Mouse (Mus musculus) embryonic facial prominence, embryonic 14.5 days (tissue): Measurements from ENCODE around the gene Rhbdl2. TPM values are rescaled to one million over a fixed set of nuclear protein-coding genes. Genes with fewer than 3 reads are reported as not detected.

Experiments
- ATAC-seq: fragments of 200-750 bp; cut with Nextera tagmentation; 2 replicates; pipeline ENCODE4 v1.8.0; 2017; ENCODE audit warnings: low read depth, moderate number of reproducible peaks, moderate TSS enrichment
- DNase-seq: peaks from one replicate; pipeline ENCODE4 v3.0.0-alpha.2; 2015; ENCODE audit warnings: low spot score
- H3K27ac ChIP-seq: fragments of 300-500 bp; sonication (generic); replicated peaks from 2 replicates; pipeline ENCODE4 v1.5.1; 2014; ENCODE audit warnings: low read depth, mild to moderate bottlenecking, low read length, moderate library complexity
- H3K27me3 ChIP-seq: fragments of 300-500 bp; sonication (generic); replicated peaks from 2 replicates; pipeline ENCODE4 v1.6.1; 2014; ENCODE audit warnings: low read length; ENCODE audit not compliant: control insufficient read depth, insufficient read depth
- H3K36me3 ChIP-seq: fragments of 300-500 bp; sonication (generic); 2 replicates; pipeline ENCODE4 v1.6.1; 2014; ENCODE audit warnings: low read length, mixed read lengths; ENCODE audit not compliant: control insufficient read depth, insufficient read depth
- H3K4me1 ChIP-seq: fragments of 300-500 bp; sonication (generic); 2 replicates; pipeline ENCODE4 v1.6.1; 2014; ENCODE audit warnings: antibody characterized with exemption, low read length; ENCODE audit not compliant: control insufficient read depth, insufficient read depth
- H3K4me2 ChIP-seq: fragments of 300-500 bp; sonication (generic); 2 replicates; pipeline ENCODE4 v1.6.1; 2014; ENCODE audit warnings: low read depth, mild to moderate bottlenecking, low read length, moderate library complexity, mixed read lengths
- H3K4me3 ChIP-seq: fragments of 300-500 bp; sonication (generic); 2 replicates; pipeline ENCODE4 v1.5.1; 2014; ENCODE audit warnings: low read depth, mild to moderate bottlenecking, low read length
- H3K9ac ChIP-seq: fragments of 300-500 bp; sonication (generic); 2 replicates; pipeline ENCODE4 v1.6.1; 2014; ENCODE audit warnings: low read depth, mild to moderate bottlenecking, low read length, moderate library complexity, mixed read lengths
- H3K9me3 ChIP-seq: fragments of 300-500 bp; sonication (generic); 2 replicates; pipeline ENCODE4 v1.6.1; 2016; ENCODE audit warnings: low read length; ENCODE audit not compliant: control insufficient read depth
- WGBS: fragments of 180-500 bp; shearing (Covaris S2); extraction: QIAGEN DNeasy Blood & Tissue Kit; methylation state at CpG from one replicate; pipeline ENCODE4 v1.1.7; 2014; 5-methylcytosine and 5-hydroxymethylcytosine counted together
- polyA plus RNA-seq: library from polyadenylated mRNA; unstranded; fragments of >200 nt; fragmentation: Nextera tagmentation; extraction: Ambion mirVana; gene quantifications from 2 replicates; pipeline ENCODE4 v1.2.1, GENCODE M21; 2014

The Rhbdl2 gene
- polyA plus RNA-seq, 1 experiment from 2014 or later, result 4.7 TPM

- Histone ChIP-seq H3K9me3 (no peaks in the 10 kb centered on the region), H3K27me3 (no peaks in the 10 kb centered on the region), H3K4me3 (peak overlapping the region; percentile 97), H3K36me3 (no peaks in the 10 kb centered on the region), H3K27ac (no peak overlapping the region), H3K4me2 (peak overlapping the region; percentile 72), H3K4me1 (peaks cover 10% of the 10 kb centered on the region; the same call in 1 of the 2 replicates), H3K9ac (peak overlapping the region; percentile 58)
- no peak for ATAC-seq
- under 1% methylated on average over 8 of the region's 8 CpGs for WGBS
- peak; percentile 56 for DNase-seq
These were observed 36.9 kb upstream of the Rhbdl2 start for GRCm38 (mm10) chr4:123750707-123751312.

- Histone ChIP-seq H3K9me3 (no peaks in the 10 kb centered on the region), H3K9ac (no peak overlapping the region), H3K27me3 (no peaks in the 10 kb centered on the region), H3K4me2 (no peak overlapping the region), H3K36me3 (no peaks in the 10 kb centered on the region), H3K4me1 (no peaks in the 10 kb centered on the region), H3K27ac (no peak overlapping the region), H3K4me3 (no peak overlapping the region)
- WGBS, result 43% methylated on average over 4 of the region's 4 CpGs
- DNase-seq, result peak; percentile 41
- no peak for ATAC-seq
These were observed 29.4 kb upstream of the Rhbdl2 start for GRCm38 (mm10) chr4:123758306-123758705.

GRCm38 (mm10) chr4:123765071-123765470 lies 22.6 kb upstream of the Rhbdl2 start:
- Histone ChIP-seq H3K9ac (no peak overlapping the region), H3K36me3 (no peaks in the 10 kb centered on the region), H3K27ac (no peak overlapping the region), H3K27me3 (no peaks in the 10 kb centered on the region), H3K4me1 (no peaks in the 10 kb centered on the region), H3K4me3 (no peak overlapping the region), H3K4me2 (no peak overlapping the region), H3K9me3 (no peaks in the 10 kb centered on the region)
- no peak for ATAC-seq
- 64% methylated on average over 6 of the region's 6 CpGs for WGBS
- no peak for DNase-seq

GRCm38 (mm10) chr4:123767807-123768206 lies 19.9 kb upstream of the Rhbdl2 start:
- H3K4me1 ChIP-seq, result no peaks in the 10 kb centered on the region
- DNase-seq (no peak), ATAC-seq (no peak)
- H3K4me2 ChIP-seq, result no peak overlapping the region
- no peak overlapping the region for H3K4me3 ChIP-seq
- no peak overlapping the region for H3K27ac ChIP-seq
- no peaks in the 10 kb centered on the region for H3K36me3 ChIP-seq
- no peaks in the 10 kb centered on the region for H3K9me3 ChIP-seq
- H3K9ac ChIP-seq, result no peak overlapping the region
- WGBS, result 63% methylated on average over 3 of the region's 3 CpGs
- H3K27me3 ChIP-seq, result no peaks in the 10 kb centered on the region

GRCm38 (mm10) chr4:123768234-123768633 lies 19.4 kb upstream of the Rhbdl2 start:
- H3K4me3 ChIP-seq, result no peak overlapping the region
- H3K9ac ChIP-seq, result no peak overlapping the region
- WGBS, result 62% methylated on average over 4 of the region's 4 CpGs
- H3K27ac ChIP-seq, result no peak overlapping the region
- ATAC-seq (no peak), DNase-seq (no peak)
- no peaks in the 10 kb centered on the region for H3K27me3 ChIP-seq
- no peaks in the 10 kb centered on the region for H3K36me3 ChIP-seq
- no peak overlapping the region for H3K4me2 ChIP-seq
- H3K4me1 ChIP-seq, result no peaks in the 10 kb centered on the region
- no peaks in the 10 kb centered on the region for H3K9me3 ChIP-seq

- no peaks in the 10 kb centered on the region; the same call in 1 of the 2 replicates for H3K4me1 ChIP-seq
- no peak overlapping the region for H3K4me3 ChIP-seq
- no peak overlapping the region for H3K27ac ChIP-seq
- H3K4me2 ChIP-seq, result no peak overlapping the region
- ATAC-seq, result no peak
- H3K27me3 ChIP-seq, result no peaks in the 10 kb centered on the region
- no peak overlapping the region for H3K9ac ChIP-seq
- DNase-seq, result no peak
- H3K36me3 ChIP-seq, result no peaks in the 10 kb centered on the region
- H3K9me3 ChIP-seq, result no peaks in the 10 kb centered on the region
- 75% methylated on average over 2 of the region's 2 CpGs for WGBS
These were observed 5.0 kb downstream of the Rhbdl2 start for GRCm38 (mm10) chr4:123792666-123793065.

- Histone ChIP-seq H3K4me3 (no peak overlapping the region), H3K36me3 (no peaks in the 10 kb centered on the region), H3K27me3 (no peaks in the 10 kb centered on the region), H3K4me2 (no peak overlapping the region), H3K27ac (no peak overlapping the region), H3K9me3 (no peaks in the 10 kb centered on the region), H3K4me1 (no peaks in the 10 kb centered on the region), H3K9ac (no peak overlapping the region)
- no peak for ATAC-seq
- DNase-seq, result no peak
- WGBS, result 92% methylated on average over 6 of the region's 6 CpGs
These were observed 5.5 kb downstream of the Rhbdl2 start for GRCm38 (mm10) chr4:123793136-123793535.

- H3K9ac ChIP-seq, result no peak overlapping the region
- DNase-seq, result no peak
- no peaks in the 10 kb centered on the region for H3K36me3 ChIP-seq
- ATAC-seq, result no peak
- no peaks in the 10 kb centered on the region for H3K4me1 ChIP-seq
- H3K4me3 ChIP-seq, result no peak overlapping the region
- no peak overlapping the region for H3K27ac ChIP-seq
- WGBS, result 67% methylated on average over 2 of the region's 2 CpGs
- H3K9me3 ChIP-seq, result no peaks in the 10 kb centered on the region
- H3K27me3 ChIP-seq, result no peaks in the 10 kb centered on the region
- no peak overlapping the region for H3K4me2 ChIP-seq
These were observed 7.4 kb downstream of the Rhbdl2 start for GRCm38 (mm10) chr4:123795057-123795456.

GRCm38 (mm10) chr4:123797403-123797802 lies 9.7 kb downstream of the Rhbdl2 start:
- H3K36me3 ChIP-seq, result no peaks in the 10 kb centered on the region
- H3K9ac ChIP-seq, result no peak overlapping the region
- no peak overlapping the region for H3K4me3 ChIP-seq
- WGBS, result 66% methylated on average over 3 of the region's 3 CpGs
- no peak overlapping the region for H3K4me2 ChIP-seq
- no peaks in the 10 kb centered on the region for H3K9me3 ChIP-seq
- ATAC-seq (peak; percentile 63; the same call in 1 of the 2 replicates), DNase-seq (no peak)
- no peaks in the 10 kb centered on the region for H3K4me1 ChIP-seq
- peak overlapping the region; percentile 18; the same call in 1 of the 2 replicates for H3K27ac ChIP-seq
- H3K27me3 ChIP-seq, result no peaks in the 10 kb centered on the region
